Mouse (Mus musculus): ENCODE measurements around the gene Btnl10. TPM values are rescaled to one million over a fixed set of nuclear protein-coding genes. Genes with fewer than 3 reads are reported as not detected.

Btnl10 gene
- total RNA-seq, 2 experiments from 2014 or later = not detected

DNA sequence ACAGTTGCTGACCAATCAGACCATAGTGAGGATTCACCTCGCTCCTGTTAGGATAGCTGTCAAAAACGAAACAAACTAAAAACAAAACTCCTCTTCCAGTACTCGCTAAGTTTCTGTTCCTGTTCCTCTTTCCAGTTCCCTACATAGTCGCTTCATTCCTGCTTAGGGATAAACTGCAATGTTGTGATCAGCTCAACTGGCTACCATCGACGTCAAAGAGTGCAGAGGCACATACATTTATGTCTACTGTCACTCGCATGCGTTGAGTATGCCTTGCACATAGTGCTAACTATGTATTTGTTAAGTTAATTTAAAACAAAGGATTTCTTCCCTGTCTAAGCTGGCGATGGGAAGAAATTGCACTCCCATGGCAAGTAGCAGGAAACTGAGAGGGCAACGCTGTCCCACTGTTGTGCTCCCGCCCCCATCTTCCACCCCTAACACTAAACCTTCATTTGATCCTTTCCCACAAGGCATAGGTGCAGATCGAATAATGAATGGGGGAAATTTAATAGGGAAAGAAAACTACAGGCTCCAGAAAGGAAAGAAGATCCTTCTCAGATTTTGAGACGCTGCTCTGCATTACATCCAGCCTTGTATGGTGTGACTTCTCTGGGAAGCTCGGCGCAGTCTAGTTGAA is 41.6 kb downstream of the Btnl10 start:
- no peak for DNase-seq

DNA sequence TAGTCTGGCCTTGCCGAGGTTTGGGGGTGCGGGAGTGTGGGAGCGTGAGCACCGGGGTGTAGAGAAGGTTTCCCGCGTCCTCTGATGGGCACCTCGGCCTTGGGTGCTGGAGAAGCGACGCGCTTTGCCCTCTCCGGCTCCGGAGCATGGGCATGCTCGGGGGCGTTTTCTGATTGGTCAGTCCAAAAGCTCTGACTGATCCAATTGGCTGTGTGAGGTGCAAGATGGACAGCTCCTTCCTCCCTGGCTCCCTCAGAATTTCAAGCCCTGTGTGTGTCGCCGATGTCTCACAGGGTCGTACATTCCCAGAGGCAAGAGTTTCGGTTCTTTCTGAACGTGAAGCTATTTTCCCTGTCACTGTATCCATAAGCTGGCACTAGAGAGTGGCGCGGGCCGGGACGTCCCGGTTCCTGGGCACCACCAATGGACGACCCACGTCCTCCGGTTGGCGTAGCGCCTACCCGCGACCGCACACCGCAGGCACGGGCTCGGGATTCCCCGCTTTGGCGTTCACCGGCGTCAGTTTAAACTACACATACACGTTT is 42.3 kb downstream of the Btnl10 start:
- DNase-seq = peak; percentile 85 to 88

DNA sequence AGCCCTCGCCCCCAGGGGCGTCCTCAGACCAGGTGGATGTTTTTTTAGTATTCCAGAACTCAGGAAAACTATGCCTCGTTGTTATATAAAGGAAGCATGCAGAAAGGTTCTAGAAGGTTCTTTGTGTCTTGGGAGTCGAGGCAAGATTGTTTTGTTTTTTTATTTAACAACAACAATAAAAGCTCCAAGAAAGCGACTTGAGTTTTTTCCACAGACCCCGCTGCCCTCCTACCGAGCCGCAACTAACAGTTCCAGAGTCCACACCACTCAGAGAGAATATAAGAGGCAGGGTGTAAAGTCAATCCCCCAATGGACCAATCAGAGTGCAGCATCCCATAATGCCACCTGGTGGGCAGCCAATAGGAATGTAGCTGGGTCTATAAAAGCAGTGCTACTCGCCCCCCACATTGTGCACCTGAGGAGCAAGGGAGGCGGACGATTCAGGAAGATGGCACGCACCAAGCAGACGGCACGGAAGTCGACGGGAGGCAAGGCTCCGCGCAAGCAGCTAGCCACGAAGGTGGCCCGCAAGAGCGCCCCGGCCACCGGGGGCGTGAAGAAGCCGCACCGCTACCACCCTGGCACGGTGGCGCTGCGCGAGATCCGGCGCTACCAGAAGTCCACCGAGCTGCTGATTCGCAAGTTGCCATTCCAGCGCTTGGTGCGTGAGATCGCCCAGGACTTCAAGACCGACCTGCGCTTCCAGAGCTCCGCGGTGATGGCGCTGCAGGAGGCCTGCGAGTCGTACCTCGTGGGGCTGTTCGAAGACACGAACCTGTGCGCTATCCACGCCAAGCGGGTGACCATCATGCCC is 43.9 kb downstream of the Btnl10 start:
- DNase-seq = no peak

DNA sequence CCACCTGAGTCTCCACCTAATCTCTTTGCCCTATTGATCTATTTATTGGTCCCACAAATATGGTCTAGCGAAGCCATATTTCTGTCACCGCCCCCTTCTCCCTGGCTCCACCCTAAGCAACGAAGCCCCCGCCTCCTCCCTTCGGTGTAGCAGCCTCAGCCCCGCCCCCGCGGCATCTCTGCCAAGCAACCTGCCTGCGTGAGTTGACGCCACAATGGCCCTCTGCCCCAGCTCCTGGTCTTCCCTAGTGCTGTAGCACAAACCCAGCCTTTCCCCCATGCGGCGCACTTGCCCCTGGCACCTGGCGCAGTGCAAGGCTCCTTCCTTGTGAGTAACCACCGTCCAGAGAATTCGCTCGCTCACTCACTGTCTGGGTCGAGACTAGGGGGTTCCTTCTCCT is 45.8 kb downstream of the Btnl10 start:
- peak; percentile 42 to 76 for DNase-seq

DNA sequence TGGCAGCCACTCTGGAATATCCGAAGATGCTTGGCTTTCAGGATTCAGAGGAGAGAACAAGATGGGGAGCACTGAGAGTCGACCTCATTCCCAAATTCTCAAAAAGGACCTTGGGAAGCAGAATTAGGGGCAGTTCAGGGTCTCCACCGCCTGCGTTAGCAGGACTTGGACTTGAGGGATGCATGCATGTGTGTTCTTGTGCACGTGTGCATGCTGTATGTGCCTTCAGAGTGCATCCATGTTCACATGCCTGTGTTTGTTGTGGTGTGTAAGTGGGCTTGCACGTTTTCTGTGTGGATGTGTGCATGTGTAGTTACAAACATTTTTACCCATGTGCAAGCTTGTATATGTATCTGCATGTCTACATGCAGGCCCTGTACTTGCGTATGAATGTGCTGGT is 46.5 kb downstream of the Btnl10 start:
- DNase-seq = no peak

DNA sequence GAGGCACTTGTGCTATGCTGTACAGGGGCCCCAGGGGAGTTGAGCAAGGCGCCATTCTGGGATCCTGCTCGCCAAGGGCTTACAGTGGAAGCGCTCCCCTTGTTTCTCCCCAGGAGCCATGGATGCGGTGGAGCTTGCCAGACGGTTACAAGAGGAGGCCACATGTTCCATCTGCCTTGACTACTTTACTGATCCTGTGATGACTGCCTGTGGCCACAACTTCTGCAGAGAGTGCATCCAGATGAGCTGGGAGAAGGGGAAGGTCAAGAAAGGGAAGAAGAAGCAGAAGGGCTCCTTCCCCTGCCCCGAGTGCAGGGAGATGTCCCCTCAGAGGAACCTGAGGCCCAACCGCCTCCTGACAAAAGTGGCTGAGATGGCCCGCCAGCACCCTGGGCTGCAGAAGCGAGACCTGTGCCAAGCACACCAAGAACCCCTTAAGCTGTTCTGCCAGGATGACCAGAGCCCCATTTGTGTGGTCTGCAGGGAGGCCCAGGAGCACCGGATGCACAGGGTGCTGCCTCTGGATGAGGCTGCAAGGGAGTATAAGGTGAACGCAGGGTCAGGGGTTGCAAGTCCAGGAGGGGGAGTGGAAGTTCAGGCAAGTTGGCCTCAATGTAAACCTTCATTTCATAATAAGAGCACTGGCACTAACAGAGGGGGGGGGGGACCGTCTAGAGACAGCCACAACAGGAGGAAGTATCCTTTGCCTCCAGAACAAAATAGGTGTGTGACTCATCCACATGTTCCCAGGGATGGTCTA is 47.5 kb downstream of the Btnl10 start:
- DNase-seq = peak in 1 of 2 experiments; percentile 26

DNA sequence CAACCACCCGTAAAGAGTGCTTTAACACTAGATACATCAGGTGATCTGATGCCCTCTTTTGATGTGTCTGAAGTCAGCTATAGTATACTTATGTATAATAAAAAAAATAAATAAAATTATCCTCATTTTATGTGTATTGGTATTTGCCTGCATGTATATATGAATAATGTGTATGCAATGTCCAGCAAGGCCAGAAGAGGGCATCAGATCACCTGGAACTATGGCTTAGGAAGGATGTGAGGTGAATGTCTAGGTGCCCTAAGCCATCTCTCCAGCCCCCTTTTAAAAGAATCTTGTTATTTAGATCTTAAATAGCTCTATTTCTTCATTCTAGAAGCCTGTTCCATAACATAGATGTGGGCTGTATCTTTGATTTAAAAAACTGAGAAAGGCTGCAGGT is 49.6 kb downstream of the Btnl10 start:
- peak in 1 of 2 experiments; percentile 23 for DNase-seq

DNA sequence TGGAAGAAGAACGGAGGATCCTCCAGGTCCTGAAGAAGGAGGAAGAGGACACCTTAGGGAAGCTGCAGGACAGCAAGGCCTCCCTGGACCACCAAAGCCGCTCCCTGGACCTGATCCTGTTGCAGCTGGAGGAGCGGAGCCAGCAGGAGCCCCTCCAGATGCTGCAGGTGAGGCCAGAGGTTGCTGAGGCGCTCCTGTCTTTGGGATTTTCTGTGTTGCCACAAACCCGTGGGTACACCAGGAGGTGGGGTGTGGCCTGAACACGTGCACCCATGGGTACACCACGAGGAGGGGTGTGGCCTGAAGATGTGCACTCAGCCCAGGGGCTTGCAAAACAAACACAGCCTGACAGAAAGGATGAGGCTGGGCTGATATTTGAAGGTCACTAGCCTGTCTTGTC is 50.8 kb downstream of the Btnl10 start:
- DNase-seq = no peak

DNA sequence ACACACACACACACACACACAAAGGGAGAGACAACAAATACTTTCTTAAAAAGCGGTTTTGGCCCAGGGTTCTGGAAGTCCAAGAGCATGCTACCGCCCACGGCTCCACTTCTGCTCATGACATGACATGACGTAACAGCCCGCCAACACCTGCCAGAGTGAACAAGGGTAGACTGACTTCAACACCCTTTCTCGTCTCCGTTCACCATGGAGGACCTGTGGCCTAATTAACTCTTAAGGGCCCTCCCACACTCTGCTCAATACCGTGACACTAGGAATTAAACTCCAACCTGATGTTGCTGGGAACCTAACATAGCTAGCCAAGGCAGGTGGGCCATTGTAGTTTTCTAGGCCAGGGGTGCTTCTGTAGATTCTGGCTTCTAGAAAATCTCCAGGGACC is 51.3 kb downstream of the Btnl10 start:
- DNase-seq = no peak

DNA sequence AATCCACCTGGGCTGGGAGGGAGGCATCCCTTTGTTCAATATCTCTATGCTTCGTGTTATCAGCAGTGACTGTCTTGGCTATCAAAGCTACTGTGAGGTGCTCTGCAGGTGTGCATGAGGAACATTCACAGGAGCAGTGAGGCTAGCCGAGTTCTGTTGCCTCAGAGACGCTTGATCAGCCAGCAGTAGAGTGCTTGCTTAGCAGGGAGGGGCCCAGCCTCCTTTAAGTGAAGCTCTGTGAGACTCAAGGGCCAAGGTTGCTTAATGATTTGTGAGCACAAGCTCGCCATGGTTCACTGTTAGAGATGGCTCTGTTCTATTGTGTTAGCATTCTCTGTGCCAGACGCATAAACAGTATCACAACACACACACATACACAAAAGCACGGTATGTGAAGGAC is 52.0 kb downstream of the Btnl10 start:
- peak in 1 of 2 experiments; percentile 34 for DNase-seq

DNA sequence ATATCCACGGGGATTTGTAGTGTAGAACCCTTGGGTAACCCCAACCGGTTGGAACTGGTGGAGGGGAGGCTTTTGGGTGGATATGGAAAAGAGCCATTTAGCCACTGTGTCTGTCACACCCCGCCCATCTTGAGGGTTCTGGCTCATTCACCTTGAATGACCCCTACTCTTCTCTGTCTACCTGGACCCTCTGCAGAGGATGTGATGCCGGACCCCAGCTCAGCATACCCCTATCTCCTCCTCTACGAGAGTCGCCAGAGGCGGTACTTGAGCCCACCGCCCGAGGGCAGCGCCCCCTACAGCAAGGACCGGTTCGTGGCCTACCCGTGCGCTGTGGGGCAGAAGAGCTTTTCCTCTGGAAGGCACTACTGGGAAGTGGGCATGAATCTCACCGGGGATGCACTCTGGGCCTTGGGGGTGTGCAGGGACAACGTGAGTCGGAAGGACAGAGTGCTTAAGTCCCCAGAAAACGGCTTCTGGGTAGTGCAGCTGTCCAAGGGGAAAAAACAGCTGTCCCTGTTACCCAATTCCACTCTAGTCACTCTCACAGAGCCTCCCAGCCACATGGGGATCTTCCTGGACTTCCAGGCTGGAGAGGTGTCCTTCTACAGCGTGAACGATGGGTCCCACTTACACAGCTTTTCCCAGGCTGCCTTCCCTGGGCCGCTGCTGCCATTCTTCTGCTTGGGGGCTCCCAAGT is 53.3 kb downstream of the Btnl10 start:
- DNase-seq = no peak

DNA sequence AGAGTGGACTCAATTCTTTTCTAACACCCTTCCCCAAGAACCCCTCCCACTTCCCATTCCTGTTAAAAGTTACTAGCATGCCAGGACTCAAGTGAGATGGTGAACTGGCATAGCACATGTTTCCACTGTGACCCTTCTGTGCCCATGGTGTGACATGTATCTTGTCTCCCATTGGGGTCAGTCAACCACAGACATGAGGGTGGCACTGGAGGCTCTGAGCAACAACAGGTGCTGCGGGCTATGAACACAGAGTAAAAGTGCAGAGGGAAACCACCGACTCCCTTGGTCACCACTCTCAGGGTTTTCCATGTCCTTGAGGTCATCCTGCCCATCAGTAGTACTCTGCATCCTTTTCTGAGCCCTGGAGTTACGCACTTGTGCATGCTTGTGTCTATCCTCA is 54.1 kb downstream of the Btnl10 start:
- DNase-seq = no peak

DNA sequence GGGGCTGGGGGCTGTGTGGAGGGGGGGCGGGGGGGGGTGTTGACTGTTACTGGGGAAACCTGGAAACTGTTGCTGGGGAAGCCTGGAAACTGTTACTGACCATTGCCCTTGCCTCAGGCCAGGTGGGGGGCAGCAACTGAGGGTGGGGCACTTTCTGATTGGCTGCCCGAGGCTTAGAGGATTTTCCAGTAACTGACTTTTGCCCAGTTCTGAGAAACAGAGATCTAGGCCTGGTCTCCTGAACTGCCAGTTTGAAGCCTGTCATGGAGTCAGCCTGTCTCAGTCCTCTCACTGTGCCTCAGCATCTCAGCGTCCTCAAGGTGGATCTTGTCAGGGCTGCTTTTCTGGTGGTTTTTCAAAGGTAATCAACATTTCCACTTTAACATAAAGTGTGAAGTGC is 56.7 kb downstream of the Btnl10 start:
- no peak for DNase-seq

Small RNAs within 50 kb of the gene (microRNA-seq; reads per million reads assigned to microRNA genes)
- gene Gm44313 = not detected

Other genes starting within 250 kb of the Btnl10 start
- not detected for gene Olfr320, start 236.8 kb upstream of the Btnl10 start, total RNA-seq (2021)
- not detected for gene Olfr319, start 218.7 kb upstream of the Btnl10 start, total RNA-seq (2021)
- not detected for gene Olfr318, start 193.9 kb upstream of the Btnl10 start, total RNA-seq (2021)
- gene Olfr317, start 178.7 kb upstream of the Btnl10 start, total RNA-seq (2021) = not detected
- gene Olfr316, start 165.2 kb upstream of the Btnl10 start, total RNA-seq (2021) = not detected
- not detected for gene Olfr315, start 144.7 kb upstream of the Btnl10 start, total RNA-seq (2021)
- not detected for gene Olfr314, start 135.0 kb upstream of the Btnl10 start, total RNA-seq (2021)
- 1 to 10 TPM; 1.4 to 2.4 TPM for gene Fam183b, start 115.9 kb upstream of the Btnl10 start, total RNA-seq (2021)
- not detected for gene Olfr313, start 102.9 kb upstream of the Btnl10 start, total RNA-seq (2021)
- not detected for gene Olfr312, start 88.7 kb upstream of the Btnl10 start, total RNA-seq (2021)
- gene Olfr311, start 78.7 kb upstream of the Btnl10 start, total RNA-seq (2021) = not detected
- 1 to 10 TPM; 3.3 to 3.6 TPM for gene Gm12258, start 70.8 kb upstream of the Btnl10 start, total RNA-seq (2021)
- gene 2810021J22Rik, start 50.7 kb upstream of the Btnl10 start, total RNA-seq (2021) = 1 to 10 TPM; 4.4 to 6.2 TPM
- gene Zfp39, start 13.7 kb upstream of the Btnl10 start, total RNA-seq (2021) = 1 to 10 TPM; 3.1 to 3.2 TPM
- gene Rnf187, start 21.0 kb downstream of the Btnl10 start, total RNA-seq (2021) = 100 to 1,000 TPM; 173 to 181 TPM
- gene Hist3h2ba, start 31.0 kb downstream of the Btnl10 start, total RNA-seq (2021) = 1 to 10 TPM; 4.5 to 5.8 TPM
- 10 to 100 TPM; 20.0 to 21.8 TPM for gene Hist3h2a, start 36.8 kb downstream of the Btnl10 start, total RNA-seq (2021)
- under 1 TPM; 0.10 to 0.26 TPM for gene Trim17, start 36.8 kb downstream of the Btnl10 start, total RNA-seq (2021)
- gene Trim11, start 60.2 kb downstream of the Btnl10 start, total RNA-seq (2021) = 10 to 100 TPM; 23.7 to 25.5 TPM
- under 1 TPM; 0.93 to 0.95 TPM for gene Obscn, start 218.5 kb downstream of the Btnl10 start, total RNA-seq (2021)
- 10 to 100 TPM; 18.5 to 22.2 TPM for gene Iba57, start 245.8 kb downstream of the Btnl10 start, total RNA-seq (2021)